Mouse (Mus musculus) embryo, embryonic 9.5 days (tissue): ENCODE measurements at regions not wholly inside any gene's neighbourhood (a gene's known extent, or its start where the extent isn't known, plus 50 kb on each side); places are given as distances from the start of the nearest gene placed in this dataset.

Experiments
- DNase-seq: peaks from one replicate; pipeline ENCODE4 v3.0.0-alpha.2; 2017; ENCODE audit errors: extremely low spot score

DNA sequence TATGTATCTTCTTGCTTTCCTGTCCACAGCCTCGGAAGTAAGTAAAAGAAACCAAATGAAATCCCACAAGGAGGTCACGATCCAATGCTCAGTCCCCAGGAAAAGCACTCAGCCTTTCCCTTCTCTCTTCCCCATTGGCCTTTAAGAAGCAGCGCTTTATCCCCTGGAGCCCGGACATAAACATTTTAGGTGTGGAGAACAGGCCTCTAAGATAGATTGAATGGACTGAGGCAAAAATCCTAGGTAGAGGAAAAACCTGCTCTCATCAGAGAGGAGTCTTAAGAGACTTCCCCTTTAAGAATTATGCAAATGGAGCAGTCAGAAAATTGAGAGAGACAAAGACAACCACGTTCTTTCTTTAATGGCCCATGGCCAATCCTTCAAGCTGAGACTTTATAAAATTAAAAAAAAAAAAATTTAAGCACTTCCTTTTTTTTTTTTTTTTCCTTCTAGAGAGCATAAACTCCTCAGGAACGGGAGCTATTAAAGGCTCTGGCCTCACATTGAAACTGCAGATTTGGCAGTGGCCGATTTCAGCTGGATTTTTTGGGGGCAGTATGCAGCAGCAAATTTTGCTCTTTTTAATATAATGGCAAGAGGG lies 1020.5 kb downstream of the 9330182O14Rik start:
- DNase-seq = no peak

- peak; percentile 40 for DNase-seq
Measured at GRCm38 (mm10) chr15:41155169-41155638, 1021.0 kb downstream of the 9330182O14Rik start.

DNA sequence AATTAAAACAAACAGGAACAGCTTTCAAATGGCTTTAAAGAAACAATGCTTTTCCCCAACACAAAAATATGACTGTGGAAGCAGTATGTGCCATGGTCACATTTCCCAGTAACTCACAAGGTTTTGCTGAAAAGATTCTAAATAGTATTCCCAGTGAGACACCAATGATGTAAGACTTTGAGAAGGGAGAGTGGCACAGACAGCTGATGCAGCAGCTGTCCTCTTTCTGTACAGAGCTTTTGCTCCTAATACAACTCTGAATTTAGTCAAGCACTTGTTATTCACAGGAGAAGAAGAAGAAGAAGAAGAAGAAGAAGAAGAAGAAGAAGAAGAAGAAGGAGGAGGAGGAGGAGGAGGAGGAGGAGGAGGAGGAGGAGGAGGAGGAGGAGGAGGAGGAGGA lies 1023.6 kb downstream of the 9330182O14Rik start:
- no peak for DNase-seq

DNA sequence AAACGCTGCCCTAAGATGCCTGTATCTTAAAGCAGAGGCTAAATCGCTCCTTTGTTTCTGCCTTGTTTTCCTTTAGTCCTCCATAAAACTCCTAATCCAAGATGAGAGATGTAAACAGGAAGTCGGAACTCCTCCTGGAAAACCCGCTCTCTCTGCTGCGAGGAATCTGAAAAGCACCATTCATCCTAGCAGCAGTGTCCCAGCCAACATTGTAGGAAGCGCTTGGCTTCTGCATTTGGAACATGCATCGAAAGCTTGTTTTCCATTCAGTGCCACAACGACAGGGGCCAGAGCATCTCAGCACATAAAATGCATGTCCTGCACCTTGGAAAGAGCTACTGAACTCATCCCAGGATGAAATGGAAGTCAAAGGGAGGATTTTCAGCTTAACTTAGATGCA lies 1028.1 kb downstream of the 9330182O14Rik start:
- DNase-seq = no peak

- DNase-seq = peak; percentile 42
Measured at GRCm38 (mm10) chr15:41162793-41163192, 1028.6 kb downstream of the 9330182O14Rik start.

- peak; percentile 55 for DNase-seq
Measured at GRCm38 (mm10) chr15:41163643-41164358, 1029.6 kb downstream of the 9330182O14Rik start.

DNA sequence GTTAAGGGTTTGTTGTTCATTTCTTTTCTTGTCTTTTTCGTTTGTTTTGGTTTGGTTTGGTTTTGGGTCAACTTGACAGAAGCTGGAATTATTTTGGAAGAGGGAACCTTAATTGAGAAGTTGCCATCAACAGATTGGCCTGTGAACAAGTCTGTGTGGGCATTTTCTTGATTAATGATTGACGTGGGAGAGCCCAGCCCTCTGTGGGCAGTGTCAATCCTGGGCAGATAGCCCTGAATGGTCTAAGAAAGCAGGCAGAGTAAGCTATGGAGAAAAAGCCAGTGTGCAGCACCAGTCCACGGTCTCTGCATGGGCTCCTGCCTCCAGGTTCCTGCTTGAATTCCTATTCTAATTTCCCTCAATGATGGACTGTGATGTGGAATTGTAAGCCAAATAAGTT lies 1031.4 kb downstream of the 9330182O14Rik start:
- DNase-seq = no peak

DNA sequence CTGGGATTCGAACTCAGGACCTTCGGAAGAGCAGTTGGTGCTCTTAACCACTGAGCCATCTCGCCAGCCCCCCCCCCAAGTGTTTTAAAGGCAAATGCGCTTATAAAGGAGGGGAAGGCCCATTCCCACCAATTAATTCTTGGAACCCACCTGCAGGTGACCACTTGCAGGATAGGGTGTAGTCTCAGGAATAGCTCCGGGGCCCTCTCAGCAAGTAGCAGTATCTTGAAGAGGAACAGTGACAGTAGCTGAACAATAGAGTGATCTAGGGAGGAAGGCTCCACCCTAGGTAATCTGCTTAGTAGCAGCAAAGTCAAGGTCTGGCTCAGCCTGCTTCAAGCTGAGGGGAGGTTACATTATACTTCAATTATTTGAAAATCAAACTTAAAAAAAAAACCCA lies 1056.6 kb downstream of the 9330182O14Rik start:
- DNase-seq = no peak

DNA sequence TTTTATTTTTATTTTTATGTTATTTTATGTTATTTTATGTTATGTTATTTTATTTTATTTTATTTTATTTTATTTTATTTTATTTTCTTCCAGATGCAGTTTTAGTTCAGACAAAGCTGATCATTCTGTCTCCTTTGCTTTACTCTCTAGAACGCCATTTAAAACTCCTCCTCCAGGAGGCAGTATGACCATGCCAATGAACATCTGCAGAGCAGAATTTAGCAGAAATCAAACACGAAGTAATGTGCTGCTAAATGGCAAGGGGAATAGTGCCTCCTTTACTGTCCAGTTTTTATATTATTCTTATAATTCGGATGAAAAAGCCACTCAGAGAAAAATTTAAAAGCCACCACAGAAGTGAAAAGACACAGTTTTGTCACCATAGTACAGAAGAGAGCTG lies 1059.1 kb downstream of the 9330182O14Rik start:
- DNase-seq = peak; percentile 28

DNA sequence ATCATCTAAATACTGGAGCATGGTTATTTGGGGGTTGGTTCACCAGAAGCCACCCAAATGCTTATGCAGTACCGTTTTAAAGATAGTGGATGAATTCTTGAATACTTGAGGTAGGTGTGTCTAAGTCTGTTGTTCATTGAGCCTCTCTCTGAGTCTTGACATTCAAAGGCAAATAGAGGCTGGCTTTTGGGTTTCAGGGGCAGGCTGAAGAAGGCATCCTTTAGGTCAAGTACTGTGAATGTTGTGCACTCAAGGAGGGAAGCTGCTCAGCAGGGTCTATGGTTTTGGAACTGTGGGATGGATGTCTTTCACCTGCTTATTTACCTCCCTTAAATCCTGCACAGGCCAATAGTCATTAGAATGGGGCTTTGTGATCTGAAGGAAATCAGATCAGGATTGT lies 1089.6 kb downstream of the 9330182O14Rik start:
- DNase-seq = no peak

GRCm38 (mm10) chr15:41232406-41233060 lies 1098.4 kb downstream of the 9330182O14Rik start:
- DNase-seq = no peak
